Mouse (Mus musculus): ENCODE data around the gene Ctsg. TPM values are rescaled to one million over a fixed set of nuclear protein-coding genes. Genes with fewer than 3 reads are reported as not detected.
A peak's percentile ranks its signal among the peaks of the same experiment; 100 is the strongest.
"Not testable (repeated sequence)": the region's sequence is repeated elsewhere in the genome, so short reads cannot be mapped to it uniquely, and the experiment has no call there.

Gene Ctsg
- not detected in 2 replicates for polyA plus RNA-seq (2012; rRNA removed)

DNA sequence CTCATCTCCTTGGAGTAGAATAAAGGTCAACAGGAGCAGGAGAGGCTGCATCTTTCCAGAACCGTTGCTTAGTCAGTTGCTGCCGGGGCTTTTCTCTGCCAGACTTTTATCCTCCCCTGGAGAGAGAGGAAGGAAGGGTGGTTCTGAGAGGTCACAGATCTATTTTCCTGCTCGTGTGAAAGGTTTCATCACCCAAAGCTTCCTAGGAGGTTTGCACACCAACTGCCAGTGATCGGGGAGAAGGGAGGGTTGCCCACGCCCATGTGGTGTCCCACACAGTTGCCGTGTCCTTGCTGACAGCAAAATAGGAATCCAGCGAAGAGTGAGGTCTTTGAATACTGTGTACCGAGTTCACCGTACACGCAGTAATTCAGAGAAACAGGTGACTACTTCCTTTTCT, at the start of gene Ctsg:
Gene Ctsg (minus strand): TSS at position 189 of the 400 bp plus-strand sequence.
- no peak for TF ChIP-seq CTCF (IDR thresholded peaks at IDR 0.05; ENCODE audit: control insufficient read depth, insufficient read depth, insufficient replicate concordance, low read depth, low read length)
- no peak for TF ChIP-seq POLR2A (IDR thresholded peaks at IDR 0.05; ENCODE audit: control insufficient read depth, low read depth, low read length)
- Histone ChIP-seq H3K27me3 (ENCODE audit: control insufficient read depth, insufficient read depth, low read length) (no peaks in the 10 kb centered on the region), H3K4me1 (ENCODE audit: control insufficient read depth, insufficient read depth, low read length) (peaks cover 4% of the 10 kb centered on the region; the same call in 1 of the 2 replicates), H3K27ac (ENCODE audit: control insufficient read depth, insufficient read depth, low read depth, low read length) (no peak within 1 kb of the TSS), H3K36me3 (ENCODE audit: control insufficient read depth, insufficient read depth, low read length) (no peaks in the 10 kb centered on the region), H3K4me3 (ENCODE audit: control insufficient read depth, low read depth, low read length) (no peak within 1 kb of the TSS)

DNA sequence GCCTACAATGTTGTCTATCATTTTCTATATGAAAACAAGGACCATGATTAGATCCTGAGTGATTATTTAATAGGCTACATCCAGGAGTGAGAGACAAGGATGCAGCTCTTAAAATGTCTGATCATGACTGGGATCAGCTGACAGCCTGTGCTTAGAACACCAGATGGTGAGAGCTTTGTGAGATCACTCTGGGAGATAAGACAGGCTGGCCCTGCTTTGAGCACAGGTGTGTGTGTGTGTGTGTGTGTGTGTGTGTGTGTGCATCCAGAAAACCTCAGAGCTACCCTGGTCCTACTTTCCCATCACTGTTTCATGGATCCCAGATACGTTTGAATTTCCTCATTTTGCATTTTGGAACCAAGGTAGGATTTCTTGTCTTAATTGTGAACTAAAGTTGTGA, 31.3 kb upstream of the Ctsg start:
- not testable (repeated sequence) for H3K27ac ChIP-seq (ENCODE audit: control insufficient read depth, insufficient read depth, low read depth, low read length); H3K36me3 ChIP-seq (ENCODE audit: control insufficient read depth, insufficient read depth, low read length); H3K4me3 ChIP-seq (ENCODE audit: control insufficient read depth, low read depth, low read length)

DNA sequence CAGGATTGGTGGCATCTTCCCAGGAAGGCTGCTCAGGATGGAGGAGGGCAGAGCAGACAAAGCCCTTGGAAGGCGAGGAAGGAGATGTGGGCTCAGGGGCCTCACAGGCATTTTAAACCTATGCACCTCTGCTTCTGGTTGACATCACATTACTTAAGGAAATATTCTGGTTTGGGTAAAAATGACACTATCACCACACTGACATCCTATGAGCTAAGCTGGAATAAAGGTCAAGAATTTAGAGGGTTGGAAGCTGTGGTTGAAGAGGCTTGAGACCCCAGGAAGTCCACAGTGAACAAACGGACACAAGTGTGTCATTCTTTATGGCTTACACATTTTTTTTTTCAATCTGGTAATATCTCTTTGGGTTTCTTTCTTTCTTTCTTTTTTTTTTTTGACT, 30.1 kb upstream of the Ctsg start, which contains the start of gene Gzmd:
Gene Gzmd (minus strand): TSS at position 101 of the 400 bp plus-strand sequence.
- H3K36me3 ChIP-seq (ENCODE audit: control insufficient read depth, insufficient read depth, low read length); H3K27me3 ChIP-seq (ENCODE audit: control insufficient read depth, insufficient read depth, low read length); H3K4me3 ChIP-seq (ENCODE audit: control insufficient read depth, low read depth, low read length); H3K27ac ChIP-seq (ENCODE audit: control insufficient read depth, insufficient read depth, low read depth, low read length); H3K4me1 ChIP-seq (ENCODE audit: control insufficient read depth, insufficient read depth, low read length): not testable (repeated sequence)

More for the DNA sequence above, 31.3 kb upstream of the Ctsg start:
- H3K27me3 ChIP-seq (ENCODE audit: control insufficient read depth, insufficient read depth, low read length); H3K4me1 ChIP-seq (ENCODE audit: control insufficient read depth, insufficient read depth, low read length): not testable (repeated sequence)

DNA sequence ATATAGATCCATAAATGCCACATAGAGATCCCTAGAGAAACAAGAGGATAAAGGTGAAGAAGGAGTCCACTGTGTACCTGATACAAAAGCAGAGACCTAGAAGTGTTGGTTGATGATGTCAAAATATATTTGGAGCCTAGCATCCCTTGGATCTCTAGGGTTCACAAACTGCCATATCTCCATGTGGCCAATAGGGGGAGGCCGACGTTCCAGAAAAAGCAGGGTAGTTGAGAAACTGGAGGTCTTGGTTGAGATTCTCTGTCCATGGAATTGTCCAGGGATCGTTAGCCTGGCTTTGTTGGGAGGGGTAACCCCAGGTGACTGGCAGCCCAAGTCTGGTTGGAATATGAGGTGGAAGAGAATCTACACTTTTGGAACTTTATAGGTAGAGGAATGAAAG, 26.0 kb upstream of the Ctsg start:
- TF ChIP-seq CTCF (IDR thresholded peaks at IDR 0.05; ENCODE audit: control insufficient read depth, insufficient read depth, insufficient replicate concordance, low read depth, low read length) (no peak), POLR2A (IDR thresholded peaks at IDR 0.05; ENCODE audit: control insufficient read depth, low read depth, low read length) (no peak)
- Histone ChIP-seq H3K27ac (ENCODE audit: control insufficient read depth, insufficient read depth, low read depth, low read length) (no peak overlapping the region), H3K27me3 (ENCODE audit: control insufficient read depth, insufficient read depth, low read length) (no peaks in the 10 kb centered on the region), H3K36me3 (ENCODE audit: control insufficient read depth, insufficient read depth, low read length) (no peaks in the 10 kb centered on the region), H3K4me1 (ENCODE audit: control insufficient read depth, insufficient read depth, low read length) (no peaks in the 10 kb centered on the region), H3K4me3 (ENCODE audit: control insufficient read depth, low read depth, low read length) (no peak overlapping the region)

DNA sequence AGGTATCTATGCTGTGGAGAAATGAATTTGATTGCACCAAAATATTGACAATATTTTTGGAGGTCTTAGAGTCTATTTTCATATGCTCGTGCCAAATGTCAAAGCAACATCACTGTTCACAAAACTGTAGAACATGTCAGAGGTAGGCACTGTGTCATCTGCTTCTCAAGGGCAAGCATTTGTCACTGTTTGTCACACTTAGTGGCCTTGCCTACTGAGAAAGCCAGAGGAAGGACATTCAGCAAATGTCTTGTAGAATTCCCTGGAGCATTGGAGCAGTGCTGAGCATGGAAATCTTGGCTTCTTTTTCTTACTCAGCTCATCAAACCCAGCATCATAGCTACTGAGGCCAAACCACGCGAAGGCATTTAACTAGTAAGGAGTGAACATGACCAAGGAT, 21.1 kb upstream of the Ctsg start:
- H3K4me3 ChIP-seq (ENCODE audit: control insufficient read depth, low read depth, low read length): no peak overlapping the region
- H3K27me3 ChIP-seq (ENCODE audit: control insufficient read depth, insufficient read depth, low read length): no peaks in the 10 kb centered on the region
- no peak overlapping the region for H3K27ac ChIP-seq (ENCODE audit: control insufficient read depth, insufficient read depth, low read depth, low read length)
- H3K4me1 ChIP-seq (ENCODE audit: control insufficient read depth, insufficient read depth, low read length): no peaks in the 10 kb centered on the region
- H3K36me3 ChIP-seq (ENCODE audit: control insufficient read depth, insufficient read depth, low read length): no peaks in the 10 kb centered on the region
- TF ChIP-seq CTCF (IDR thresholded peaks at IDR 0.05; ENCODE audit: control insufficient read depth, insufficient read depth, insufficient replicate concordance, low read depth, low read length) (no peak), POLR2A (IDR thresholded peaks at IDR 0.05; ENCODE audit: control insufficient read depth, low read depth, low read length) (no peak)

DNA sequence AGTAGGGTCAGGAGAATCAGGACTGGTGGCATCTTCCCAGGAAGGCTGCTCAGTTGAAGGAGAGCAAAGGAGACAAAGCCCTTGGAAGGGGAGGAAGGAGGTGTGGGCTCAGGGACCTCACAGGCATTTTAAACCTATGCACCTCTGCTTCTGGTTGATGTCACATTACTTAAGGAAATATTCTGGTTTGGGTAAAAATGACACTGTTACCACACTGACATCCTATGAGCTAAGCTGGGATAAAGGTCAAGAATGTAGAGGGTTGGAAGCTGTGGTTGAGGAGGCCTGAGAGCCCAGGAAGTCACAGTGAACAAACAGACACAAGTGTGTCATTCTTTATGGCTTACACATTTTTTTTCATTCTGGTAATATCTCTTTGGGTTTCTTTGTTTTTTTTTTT, 18.2 kb upstream of the Ctsg start, which contains the start of gene Gzme:
Gene Gzme (minus strand): TSS at position 101 of the 400 bp plus-strand sequence.
- Histone ChIP-seq H3K4me3 (ENCODE audit: control insufficient read depth, low read depth, low read length) (no peak within 1 kb of the TSS), H3K36me3 (ENCODE audit: control insufficient read depth, insufficient read depth, low read length) (no peaks in the 10 kb centered on the region), H3K27ac (ENCODE audit: control insufficient read depth, insufficient read depth, low read depth, low read length) (no peak within 1 kb of the TSS), H3K4me1 (ENCODE audit: control insufficient read depth, insufficient read depth, low read length) (no peaks in the 10 kb centered on the region), H3K27me3 (ENCODE audit: control insufficient read depth, insufficient read depth, low read length) (no peaks in the 10 kb centered on the region)
- TF ChIP-seq CTCF (IDR thresholded peaks at IDR 0.05; ENCODE audit: control insufficient read depth, insufficient read depth, insufficient replicate concordance, low read depth, low read length) (no peak), POLR2A (IDR thresholded peaks at IDR 0.05; ENCODE audit: control insufficient read depth, low read depth, low read length) (no peak)

DNA sequence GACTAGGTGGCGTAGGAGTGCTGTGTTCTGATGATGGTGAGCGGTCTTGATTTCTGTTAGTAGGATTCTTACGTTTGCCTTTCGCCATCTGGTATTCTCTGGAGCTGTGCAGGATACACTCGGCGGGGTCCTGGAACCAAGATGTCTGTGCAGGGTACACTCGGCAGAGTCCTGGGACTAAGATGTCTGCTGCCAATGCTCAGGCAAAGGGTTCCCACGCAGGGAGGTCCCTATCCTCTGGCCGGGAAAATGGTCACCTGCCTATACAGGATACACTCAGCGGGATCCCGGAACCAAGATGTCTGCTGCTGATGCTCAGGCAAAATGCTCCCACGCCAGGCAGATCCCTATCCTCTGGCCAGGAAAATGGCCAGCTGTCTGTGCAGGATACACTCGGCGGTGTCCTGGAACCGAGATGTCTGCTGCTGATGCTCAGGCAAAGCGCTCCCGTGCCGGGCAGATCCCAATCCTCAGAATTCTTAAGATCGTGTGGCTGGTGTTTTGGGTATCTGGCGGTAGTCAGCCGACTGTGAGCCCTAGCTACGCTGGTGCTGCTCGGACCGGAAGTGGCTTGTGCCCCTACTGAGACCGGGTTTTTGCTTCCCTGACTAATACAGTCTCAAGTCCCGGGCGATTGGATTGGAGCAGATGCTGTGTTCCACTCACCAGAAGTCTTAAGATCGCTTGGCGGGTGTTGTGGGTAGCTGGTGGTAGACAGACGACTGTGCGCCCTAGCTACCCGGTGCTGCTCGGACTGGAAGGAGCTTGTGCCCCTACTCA, 13.3 kb upstream of the Ctsg start:
- not testable (repeated sequence) for H3K27me3 ChIP-seq (ENCODE audit: control insufficient read depth, insufficient read depth, low read length); H3K27ac ChIP-seq (ENCODE audit: control insufficient read depth, insufficient read depth, low read depth, low read length); H3K4me1 ChIP-seq (ENCODE audit: control insufficient read depth, insufficient read depth, low read length); H3K36me3 ChIP-seq (ENCODE audit: control insufficient read depth, insufficient read depth, low read length)
- H3K4me3 ChIP-seq (ENCODE audit: control insufficient read depth, low read depth, low read length): 0 out of 2 replicates have a peak overlapping the region, but pooled peaks have one; percentile 7
